Mouse (Mus musculus) neutrophil, adult 5-6 weeks (primary cell): ENCODE data around the gene Adam12. TPM values are rescaled to one million over a fixed set of nuclear protein-coding genes. Genes with fewer than 3 reads are reported as not detected.

Source experiments
- ATAC-seq: fragments of 151-379, 151-347 bp; 2 replicates; pipeline ENCODE4 v1.8.0; 2017; ENCODE audit warnings: mild to moderate bottlenecking, moderate TSS enrichment; ENCODE audit not compliant: insufficient number of reproducible peaks, poor library complexity, low FRiP score, severe bottlenecking; ENCODE audit errors: extremely low read depth
- total RNA-seq: library from RNA; stranded (forward); fragments of 200-1000 nt; gene quantifications from 2 replicates; pipeline ENCODE4 v1.2.3, GENCODE M21; 2017

The Adam12 gene
- total RNA-seq, 1 experiment from 2014 or later: 0.12 TPM

DNA sequence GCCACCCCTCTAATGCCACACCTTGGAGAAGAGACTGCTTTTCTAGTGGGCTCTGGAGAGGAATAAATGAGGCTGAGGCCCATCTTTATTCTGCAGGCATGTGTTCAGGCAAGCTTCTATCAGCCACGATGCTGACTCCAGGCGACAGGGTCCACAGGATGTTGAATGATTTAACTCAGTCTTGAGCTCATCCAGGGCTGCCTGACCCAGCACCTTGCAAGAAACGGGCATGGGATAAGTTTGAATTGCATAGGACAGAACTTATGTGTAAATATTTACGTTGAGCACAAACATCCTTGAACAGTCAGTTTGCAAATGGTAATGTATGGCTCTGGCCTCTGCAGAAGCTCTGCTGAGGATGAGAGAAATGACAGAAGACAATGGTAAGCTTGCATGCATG lies 372.4 kb downstream of the Adam12 start:
- ATAC-seq: no peak

DNA sequence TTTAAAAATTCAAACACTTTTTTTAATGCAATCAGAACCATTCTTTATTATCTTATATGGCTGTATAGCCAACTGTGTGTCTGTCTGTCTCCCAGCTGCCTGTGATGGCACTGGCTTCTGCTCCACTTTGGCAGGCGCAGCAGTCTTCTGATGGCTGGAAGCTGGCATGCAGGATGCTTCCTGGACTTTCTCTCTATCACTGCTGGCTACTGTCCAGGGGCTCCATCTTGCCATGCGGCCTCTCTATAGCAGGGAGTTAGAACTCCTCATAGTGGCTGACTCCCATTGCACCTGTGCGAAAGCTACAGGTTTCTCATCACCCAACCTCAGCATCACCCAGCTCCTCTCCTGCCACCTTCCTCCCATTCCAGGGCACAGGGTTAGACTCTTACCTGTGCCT lies 373.4 kb downstream of the Adam12 start:
- ATAC-seq: no peak

DNA sequence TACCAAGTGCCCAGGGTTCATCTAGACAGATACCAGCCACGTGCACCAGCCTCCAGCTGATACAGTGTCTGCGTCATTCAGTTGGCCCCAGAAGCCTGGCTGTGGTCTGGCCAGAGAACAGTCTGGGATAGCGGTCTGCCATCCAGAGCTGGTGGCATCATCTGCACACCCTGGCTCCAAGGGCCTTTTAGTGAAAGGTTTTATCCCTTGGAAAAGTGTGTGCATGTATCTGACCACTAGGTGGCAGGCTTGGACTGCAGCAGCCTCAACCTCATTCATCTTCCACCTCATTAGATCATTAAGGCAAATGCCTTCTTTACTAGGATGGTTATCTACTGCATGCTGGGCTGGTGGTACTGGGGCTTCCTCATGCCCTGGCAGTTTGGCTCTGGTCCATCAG lies 375.7 kb downstream of the Adam12 start:
- no peak for ATAC-seq

DNA sequence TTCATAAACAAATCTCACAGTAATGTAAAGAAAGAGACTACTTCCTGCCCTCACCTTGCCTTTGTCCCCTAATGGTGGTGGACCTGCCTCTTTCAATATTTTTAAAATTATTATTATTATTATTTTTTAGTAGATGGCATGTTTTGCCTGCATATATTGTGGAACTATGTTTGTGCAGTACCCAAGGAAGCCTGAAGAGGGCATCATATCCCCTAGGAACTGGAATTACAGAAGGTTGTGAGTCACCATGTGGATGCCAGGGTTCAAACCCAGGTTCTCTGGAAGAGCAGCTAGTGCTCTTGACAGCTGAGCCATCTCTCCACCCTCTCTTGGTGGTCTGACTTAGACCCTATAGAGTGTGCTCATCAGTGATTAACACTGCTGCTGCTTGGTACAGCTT lies 381.2 kb downstream of the Adam12 start:
- no peak for ATAC-seq

DNA sequence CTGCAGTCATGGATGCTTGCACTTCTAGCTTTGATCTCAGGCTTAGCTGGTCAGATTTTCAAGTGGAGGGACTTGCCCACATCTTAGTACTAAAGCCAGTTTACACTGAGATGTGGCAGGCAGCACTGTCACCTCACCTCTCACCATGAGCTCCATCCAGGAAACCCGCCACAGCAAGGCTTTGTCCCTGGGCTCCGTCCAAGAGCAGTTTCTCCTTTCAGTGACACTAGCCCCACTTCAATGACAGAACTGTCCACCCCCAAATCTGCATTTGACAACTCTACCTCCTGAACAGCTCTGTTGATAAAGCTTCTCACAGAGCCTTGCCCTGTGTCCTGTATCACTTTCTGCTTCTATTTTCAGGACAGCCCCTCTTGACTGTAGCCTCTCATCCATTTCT lies 383.8 kb downstream of the Adam12 start:
- ATAC-seq: no peak

DNA sequence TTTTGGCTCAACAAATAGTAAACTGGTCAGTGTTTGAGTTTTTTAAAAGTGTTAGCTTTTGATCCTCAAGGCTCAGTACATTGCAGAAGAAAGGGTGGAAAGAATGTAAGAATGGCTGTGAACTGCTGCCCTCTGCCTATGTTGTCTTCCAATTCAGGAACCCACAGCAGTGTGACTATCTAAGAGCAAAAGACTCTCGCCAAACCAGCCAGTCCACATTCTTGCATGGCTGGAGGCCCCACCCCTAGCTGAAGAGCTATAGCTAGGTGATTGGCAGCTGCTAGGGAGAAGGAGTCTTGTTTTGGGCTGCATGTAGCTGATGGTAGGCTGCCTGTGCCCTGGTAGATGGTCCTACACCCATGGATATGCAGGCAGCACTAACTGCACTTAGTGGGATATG lies 384.8 kb downstream of the Adam12 start:
- ATAC-seq: no peak

DNA sequence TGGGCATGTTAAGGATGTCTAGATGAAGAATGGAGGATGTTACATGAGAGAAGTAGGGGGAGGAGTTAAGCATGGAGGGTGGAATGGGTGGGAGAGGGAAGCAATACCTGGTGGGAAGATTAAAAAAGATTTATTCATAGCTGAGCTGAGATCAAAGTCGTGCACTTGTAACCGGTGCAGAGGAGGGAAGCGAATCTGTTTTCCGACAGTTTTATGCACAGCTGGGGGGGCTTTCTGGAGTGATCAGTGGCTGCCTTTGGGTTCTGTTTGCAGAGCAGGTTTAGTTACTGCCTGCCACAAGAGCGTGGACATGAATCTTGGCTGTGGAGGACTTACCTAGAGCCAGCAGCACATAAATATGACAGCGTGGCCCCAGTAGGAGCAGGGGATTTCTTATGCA lies 389.9 kb downstream of the Adam12 start:
- no peak for ATAC-seq

DNA sequence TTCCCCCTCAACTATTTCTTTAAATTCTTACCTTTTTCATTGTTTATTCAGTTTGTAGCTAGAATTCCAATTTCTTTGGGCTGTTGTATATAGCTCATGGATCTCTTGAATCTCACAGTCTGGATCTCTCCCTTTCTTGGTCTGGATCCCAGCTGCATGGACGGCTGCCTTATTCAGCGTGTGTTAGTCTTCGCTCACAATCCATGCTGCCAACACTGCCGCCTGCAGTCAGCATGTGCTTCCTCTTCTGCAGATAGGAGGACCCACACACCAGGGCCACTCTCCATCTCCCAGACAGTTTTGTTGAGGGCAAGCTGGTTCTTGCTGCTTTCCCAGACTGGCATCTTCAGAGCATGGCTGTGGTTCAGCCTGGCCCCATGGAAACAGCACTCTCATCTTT lies 392.4 kb downstream of the Adam12 start:
- no peak for ATAC-seq

Other genes with a start within 250 kb of the Adam12 start
- gene D7Ertd443e, start 153.5 kb upstream of the Adam12 start, total RNA-seq: not detected in 2 replicates